Comparison of ENCODE assay signal across 23 mouse cellular contexts in the genomic region with DNA sequence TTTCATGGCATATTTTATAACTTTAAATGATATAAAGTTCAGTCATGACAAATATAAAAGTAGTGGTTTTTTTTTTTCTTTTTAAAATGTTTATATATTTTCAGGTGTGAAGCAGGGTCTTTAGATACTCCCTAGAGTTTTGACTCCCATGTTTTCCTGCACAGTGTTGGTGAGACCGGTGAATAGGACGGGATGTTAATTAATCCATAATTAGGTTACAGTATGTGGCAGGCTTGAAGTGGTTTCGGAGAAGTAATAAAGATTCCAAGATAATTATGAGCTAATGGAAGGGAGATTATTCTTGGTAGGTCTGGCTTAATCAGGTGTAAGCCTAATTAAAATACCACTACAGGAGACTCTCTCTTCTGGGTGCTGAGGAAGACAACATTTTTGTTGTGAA. TPM values are rescaled to one million over a fixed set of nuclear protein-coding genes. Genes with fewer than 3 reads are reported as not detected.
DNase-seq lines count a peak whose midpoint lies in the region; ATAC-seq lines count a peak whose summit lies in the region.
"Had no signal": no experiment of that assay in that cellular context is flagged by ENCODE, and none has a peak within 500 bp of the region (broad histone marks: within the 10 kb centered on the region; RNA-seq: fewer than 3 reads in every experiment).

No protein-coding gene starts in this region.

- H3K36me3 ChIP-seq in forebrain, embryonic 12.5 days (replicated peaks), result no peaks in the 10 kb centered on the region
- H3K36me3 ChIP-seq in forebrain, embryonic 10.5 days (replicated peaks), result no peaks in the 10 kb centered on the region
- no peaks in the 10 kb centered on the region for H3K36me3 ChIP-seq in midbrain, embryonic 13.5 days
- no peaks in the 10 kb centered on the region for H3K36me3 ChIP-seq in midbrain, embryonic 10.5 days
- no peaks in the 10 kb centered on the region for H3K36me3 ChIP-seq in forebrain, embryonic 13.5 days (ENCODE audit: poor library complexity, severe bottlenecking)
- H3K36me3 ChIP-seq: embryonic facial prominence, embryonic 13.5 days; intestine, embryonic 15.5 days had no signal

- H3K4me3 ChIP-seq in forebrain, embryonic 12.5 days (replicated peaks), result no peak overlapping the region
- H3K4me3 ChIP-seq in forebrain, embryonic 10.5 days, result no peak overlapping the region
- no peak overlapping the region for H3K4me3 ChIP-seq in midbrain, embryonic 13.5 days (replicated peaks)
- no peak overlapping the region for H3K4me3 ChIP-seq in midbrain, embryonic 10.5 days
- no peak overlapping the region for H3K4me3 ChIP-seq in forebrain, embryonic 13.5 days
- H3K4me3 ChIP-seq: embryonic facial prominence, embryonic 13.5 days; intestine, embryonic 15.5 days had no signal

- peaks cover 31% of the 10 kb centered on the region for H3K4me1 ChIP-seq in forebrain, embryonic 12.5 days
- peaks cover 45% of the 10 kb centered on the region for H3K4me1 ChIP-seq in forebrain, embryonic 10.5 days
- H3K4me1 ChIP-seq in midbrain, embryonic 13.5 days (replicated peaks), result peaks cover 40% of the 10 kb centered on the region
- peaks cover 28% of the 10 kb centered on the region for H3K4me1 ChIP-seq in midbrain, embryonic 10.5 days
- H3K4me1 ChIP-seq in forebrain, embryonic 13.5 days, result peaks cover 41% of the 10 kb centered on the region
- H3K4me1 ChIP-seq: embryonic facial prominence, embryonic 13.5 days; intestine, embryonic 15.5 days had no signal

- no peaks in the 10 kb centered on the region for H3K9me3 ChIP-seq in forebrain, embryonic 12.5 days
- no peaks in the 10 kb centered on the region for H3K9me3 ChIP-seq in forebrain, embryonic 10.5 days
- H3K9me3 ChIP-seq in midbrain, embryonic 13.5 days, result no peaks in the 10 kb centered on the region
- H3K9me3 ChIP-seq in midbrain, embryonic 10.5 days (replicated peaks), result no peaks in the 10 kb centered on the region
- H3K9me3 ChIP-seq in forebrain, embryonic 13.5 days (replicated peaks), result no peaks in the 10 kb centered on the region
- H3K9me3 ChIP-seq: embryonic facial prominence, embryonic 13.5 days; intestine, embryonic 15.5 days had no signal

- H3K9ac ChIP-seq in forebrain, embryonic 12.5 days, result no peak overlapping the region
- no peak overlapping the region for H3K9ac ChIP-seq in midbrain, embryonic 13.5 days (replicated peaks)
- no peak overlapping the region for H3K9ac ChIP-seq in forebrain, embryonic 13.5 days
- H3K9ac ChIP-seq: embryonic facial prominence, embryonic 13.5 days; intestine, embryonic 15.5 days had no signal

- WGBS in forebrain, embryonic 12.5 days, result 29% methylated on average over 3 of the region's 3 CpGs
- whole genome bisulfite sequencing in forebrain, embryonic 10.5 days, result 58% methylated on average over 3 of the region's 3 CpGs
- 70% methylated on average over 3 of the region's 3 CpGs for WGBS in midbrain, embryonic 13.5 days
- 79% methylated on average over 3 of the region's 3 CpGs for WGBS in midbrain, embryonic 10.5 days
- 25% methylated on average over 3 of the region's 3 CpGs for WGBS in forebrain, embryonic 13.5 days

- no peaks in the 10 kb centered on the region for H3K27me3 ChIP-seq in forebrain, embryonic 12.5 days
- H3K27me3 ChIP-seq in forebrain, embryonic 10.5 days (ENCODE audit: poor library complexity, severe bottlenecking), result no peaks in the 10 kb centered on the region
- no peaks in the 10 kb centered on the region for H3K27me3 ChIP-seq in midbrain, embryonic 13.5 days
- H3K27me3 ChIP-seq in midbrain, embryonic 10.5 days (ENCODE audit: low read depth, poor library complexity, severe bottlenecking), result no peaks in the 10 kb centered on the region
- H3K27me3 ChIP-seq in forebrain, embryonic 13.5 days, result no peaks in the 10 kb centered on the region
- H3K27me3 ChIP-seq: embryonic facial prominence, embryonic 13.5 days; intestine, embryonic 15.5 days had no signal

- DNase-seq in forebrain, embryonic 10.5 days (ENCODE audit: extremely low spot score, low spot score), result no peak
- no peak for DNase-seq in midbrain, embryonic 10.5 days (ENCODE audit: low spot score)
- peak; percentile 35 for DNase-seq in retina, postnatal 1 day
- DNase-seq in adrenal gland, postnatal 14 days, result no peak
- DNase-seq: cerebellum, adult 11-12 months; cerebellum, postnatal 14 days; gastrocnemius, postnatal 10 days; kidney, adult 9 months; kidney, postnatal 14 days; layer of hippocampus, postnatal 36 days; lung, postnatal 4 days; right cerebral cortex, postnatal 25 days; spleen, adult 18-20 months had no signal

- H3K27ac ChIP-seq in forebrain, embryonic 12.5 days, result 0 out of 2 replicates have a peak overlapping the region, but pooled peaks have one; percentile 42
- no peak overlapping the region for H3K27ac ChIP-seq in forebrain, embryonic 10.5 days
- H3K27ac ChIP-seq in midbrain, embryonic 13.5 days, result 0 out of 2 replicates have a peak overlapping the region, but pooled peaks have one; percentile 32
- H3K27ac ChIP-seq in midbrain, embryonic 10.5 days (replicated peaks), result no peak overlapping the region
- no peak overlapping the region; the same call in 1 of the 2 replicates for H3K27ac ChIP-seq in forebrain, embryonic 13.5 days
- H3K27ac ChIP-seq: embryonic facial prominence, embryonic 13.5 days; intestine, embryonic 15.5 days had no signal

- peak; percentile 76; the same call in 1 of the 2 replicates for ATAC-seq in forebrain, embryonic 12.5 days (ENCODE audit: low FRiP score)
- ATAC-seq in midbrain, embryonic 13.5 days, result peak; percentile 41; the same call in 1 of the 2 replicates
- peak; percentile 75; the same call in 1 of the 2 replicates for ATAC-seq in forebrain, embryonic 13.5 days
- ATAC-seq: CD4-positive, CD25-positive, alpha-beta regulatory T cell, adult 4 months; intestine, embryonic 15.5 days had no signal

- H3K4me2 ChIP-seq in forebrain, embryonic 12.5 days, result no peak overlapping the region
- H3K4me2 ChIP-seq in midbrain, embryonic 13.5 days (replicated peaks), result no peak overlapping the region
- H3K4me2 ChIP-seq in forebrain, embryonic 13.5 days, result no peak overlapping the region
- H3K4me2 ChIP-seq: embryonic facial prominence, embryonic 13.5 days; heart, embryonic 11.5 days; intestine, embryonic 15.5 days had no signal

RNA-seq across cellular contexts. Expression of a gene that starts 17.5 kb away (rescaled TPM):
- polyA plus RNA-seq in forebrain, embryonic 12.5 days (2016; fragmentation: Nextera tagmentation; extraction: Ambion mirVana), result 90.1 and 92.3 TPM in 2 replicates
- polyA plus RNA-seq in forebrain, embryonic 10.5 days (2016; fragmentation: Nextera tagmentation; extraction: Ambion mirVana), result 19.4 and 22.6 TPM in 2 replicates
- polyA plus RNA-seq in midbrain, embryonic 13.5 days (2015; fragmentation: Nextera tagmentation; extraction: Ambion mirVana), result 134 and 146 TPM in 2 replicates
- polyA plus RNA-seq in midbrain, embryonic 10.5 days (2016; fragmentation: Nextera tagmentation; extraction: Ambion mirVana), result 31.8 and 51.7 TPM in 2 replicates
- 83.7 and 91.2 TPM in 2 replicates for polyA plus RNA-seq in forebrain, embryonic 13.5 days (2015; fragmentation: Nextera tagmentation; extraction: Ambion mirVana)
- 4.4 and 7.6 TPM in 2 replicates for total RNA-seq in adrenal gland, postnatal 14 days (2021)
- total RNA-seq: hematopoietic stem cell, adult 5-6 weeks; liver, adult 2 months; neutrophil, adult 5-6 weeks had no signal
- polyA plus RNA-seq: CD4-positive, CD25-positive, alpha-beta regulatory T cell, adult 4 months; liver, adult 2 months had no signal

Comparison
In these comparisons a context has a peak if more than half of its experiments do, and no peak if none do; other contexts are left out.
1. H3K27ac ChIP-seq: peak in forebrain, embryonic 12.5 days (single experiment) and midbrain, embryonic 13.5 days (single experiment); none in forebrain, embryonic 10.5 days (single experiment), midbrain, embryonic 10.5 days (single experiment) and forebrain, embryonic 13.5 days (single experiment).
2. Peak in every context shown above with its lines, with median percentiles within 50 percentile points of each other: ATAC-seq.